Mouse (Mus musculus): Measurements from ENCODE around the gene Fgfr2. TPM values are rescaled to one million over a fixed set of nuclear protein-coding genes. Genes with fewer than 3 reads are reported as not detected.

Fgfr2 gene
- polyA plus RNA-seq, 1 experiment from 2014 or later = 18.5 TPM

DNA sequence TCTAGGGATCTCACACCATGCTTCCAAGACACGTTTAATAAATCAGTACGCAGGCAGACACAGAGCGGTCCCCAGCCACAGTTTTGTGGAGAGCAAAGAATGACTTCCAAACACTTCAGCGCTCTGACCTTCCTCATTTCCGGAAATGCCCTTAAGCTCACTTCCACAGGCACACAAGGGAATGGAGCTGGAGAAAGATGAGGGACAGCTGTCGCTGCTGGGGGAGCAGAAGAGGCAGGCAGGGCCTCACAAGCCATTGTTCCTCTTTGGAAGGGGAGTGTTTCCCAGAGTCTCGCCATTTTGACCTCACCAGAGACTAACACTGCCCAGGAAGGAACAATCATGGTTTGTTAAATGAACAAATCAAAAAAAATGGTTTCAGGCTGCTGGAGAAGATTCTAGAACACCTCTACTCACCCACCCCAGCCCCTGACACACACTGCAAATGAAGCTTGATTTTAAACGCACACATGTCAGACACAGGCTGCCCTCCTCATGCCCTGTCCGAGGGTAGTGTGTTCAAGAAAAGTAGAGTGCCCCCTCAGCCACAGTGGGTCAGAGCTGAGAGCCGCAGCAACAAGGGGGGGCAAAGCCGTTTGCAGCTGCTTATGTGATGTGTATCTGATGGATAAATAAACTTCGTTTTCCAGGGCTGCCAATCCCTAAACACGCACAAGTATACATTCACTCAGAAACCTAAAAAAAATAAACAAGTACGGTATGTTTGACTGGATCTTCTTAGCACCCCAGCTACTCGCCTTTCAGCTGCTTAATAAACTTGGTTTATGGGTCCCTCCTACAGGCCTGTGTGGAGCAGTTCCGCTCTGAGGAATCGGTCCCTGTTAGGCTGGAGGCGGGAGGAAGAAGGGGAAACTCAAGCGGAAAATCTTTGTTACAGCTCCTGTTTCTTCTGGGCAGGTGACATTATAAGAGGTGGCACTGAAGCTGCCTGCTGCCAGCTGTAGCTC, 2844.1 kb downstream of the Fgfr2 start:
- H3K4me2 ChIP-seq = no peak overlapping the region
- ATAC-seq = no peak
- H3K4me3 ChIP-seq = no peak overlapping the region
- no peak overlapping the region for H3K27ac ChIP-seq
- no peaks in the 10 kb centered on the region; the same call in 1 of the 2 replicates for H3K27me3 ChIP-seq (replicated peaks)
- 57% methylated on average over 19 of the region's 19 CpGs for WGBS (ENCODE audit: insufficient replicate concordance)
- H3K4me1 ChIP-seq = no peaks in the 10 kb centered on the region
- H3K36me3 ChIP-seq = no peaks in the 10 kb centered on the region
- H3K9ac ChIP-seq = no peak overlapping the region
- no peaks in the 10 kb centered on the region for H3K9me3 ChIP-seq (replicated peaks)

DNA sequence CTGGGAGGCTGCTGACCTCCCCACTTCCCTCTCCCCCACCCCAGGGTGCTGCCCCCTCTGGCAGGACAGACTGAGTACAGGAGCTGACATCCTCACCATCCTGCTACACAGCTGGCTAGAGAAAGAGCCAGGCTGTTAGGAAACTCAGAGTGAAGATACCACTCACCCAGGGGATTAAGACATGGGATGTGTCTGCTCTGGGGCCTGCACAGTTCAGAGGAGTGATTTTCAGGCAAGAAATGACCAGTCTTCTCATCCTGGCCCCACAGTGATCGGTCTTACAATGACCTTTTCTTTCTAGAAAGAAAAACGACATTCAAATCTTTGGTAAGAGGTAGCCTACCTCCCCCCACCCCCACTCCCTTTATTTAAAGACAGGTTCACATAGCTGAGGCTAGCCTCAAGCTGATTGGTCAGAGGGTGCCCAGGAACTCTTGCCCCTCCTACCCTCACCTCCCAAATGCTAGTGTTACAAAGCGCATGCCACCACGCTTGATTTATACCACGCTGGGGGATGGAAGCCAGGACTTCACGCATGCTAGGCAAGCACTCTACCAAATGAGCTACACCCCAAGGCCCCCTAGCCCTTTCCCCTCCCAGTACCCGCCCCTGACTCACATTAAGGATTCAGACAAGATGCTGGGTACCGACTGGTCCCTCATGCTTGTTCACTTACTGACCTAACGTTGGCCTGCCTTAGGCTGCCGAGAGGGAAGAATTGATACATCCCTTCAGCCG, 2845.0 kb downstream of the Fgfr2 start:
- Histone ChIP-seq H3K4me2 (no peak overlapping the region), H3K9me3 (replicated peaks) (no peaks in the 10 kb centered on the region), H3K9ac (no peak overlapping the region), H3K4me3 (no peak overlapping the region), H3K36me3 (no peaks in the 10 kb centered on the region), H3K4me1 (no peaks in the 10 kb centered on the region), H3K27me3 (replicated peaks) (no peaks in the 10 kb centered on the region; the same call in 1 of the 2 replicates), H3K27ac (no peak overlapping the region)
- 63% methylated on average over 11 of the region's 11 CpGs for WGBS (ENCODE audit: insufficient replicate concordance)
- no peak for ATAC-seq

DNA sequence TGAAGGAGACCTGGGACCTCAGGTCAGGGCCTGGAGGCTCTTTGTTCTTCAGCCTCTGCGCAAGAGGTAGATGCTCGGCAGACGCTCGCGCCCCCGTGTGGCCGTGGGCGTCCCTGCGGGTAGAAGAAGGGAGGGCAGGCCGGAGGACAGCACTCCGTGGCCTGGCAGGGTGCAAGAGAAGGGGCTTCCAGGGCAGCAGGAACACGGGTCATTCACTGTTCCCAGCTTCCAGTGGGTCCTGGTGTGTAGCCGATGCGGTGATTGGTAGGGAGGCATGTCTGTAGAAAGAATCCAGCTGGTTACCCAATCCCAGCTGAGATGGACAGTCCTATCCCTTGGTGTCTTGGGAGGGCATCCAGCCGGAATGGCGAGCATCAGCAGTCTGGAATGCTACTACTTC, 2849.9 kb downstream of the Fgfr2 start:
- H3K9ac ChIP-seq = no peak overlapping the region
- peaks cover 8% of the 10 kb centered on the region; the same call in 1 of the 2 replicates for H3K27me3 ChIP-seq (replicated peaks)
- H3K4me2 ChIP-seq = no peak overlapping the region
- no peaks in the 10 kb centered on the region for H3K9me3 ChIP-seq (replicated peaks)
- no peaks in the 10 kb centered on the region for H3K36me3 ChIP-seq
- no peak overlapping the region for H3K4me3 ChIP-seq
- no peak overlapping the region for H3K27ac ChIP-seq
- 15% methylated on average over 16 of the region's 16 CpGs for WGBS (ENCODE audit: insufficient replicate concordance)
- ATAC-seq = 0 out of 2 replicates have a peak, but pooled peaks have one; percentile 25
- H3K4me1 ChIP-seq = no peaks in the 10 kb centered on the region

DNA sequence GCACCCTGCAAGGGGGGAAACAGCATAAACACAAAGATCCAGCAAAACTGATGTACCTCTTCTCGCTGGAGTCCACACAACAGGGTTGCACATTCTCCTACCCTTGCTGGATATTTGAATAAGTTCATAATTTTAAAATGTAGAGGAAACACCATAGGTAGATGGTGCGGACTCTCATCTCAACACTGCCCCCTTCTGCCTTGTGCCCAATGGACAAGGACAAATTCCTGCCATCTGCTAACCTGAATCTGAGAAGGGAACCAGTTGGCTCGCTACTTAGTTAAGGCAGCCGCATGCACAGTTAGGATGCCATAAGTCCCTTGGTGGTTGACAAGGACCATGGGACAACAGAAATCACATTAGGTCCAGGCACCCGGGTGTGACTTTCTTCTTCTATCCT, 2852.3 kb downstream of the Fgfr2 start:
- H3K27ac ChIP-seq = no peak overlapping the region
- WGBS (ENCODE audit: insufficient replicate concordance) = 75% methylated on average over 5 of the region's 5 CpGs
- no peak overlapping the region for H3K4me2 ChIP-seq
- no peak overlapping the region for H3K9ac ChIP-seq
- no peaks in the 10 kb centered on the region for H3K9me3 ChIP-seq (replicated peaks)
- peaks cover 32% of the 10 kb centered on the region for H3K27me3 ChIP-seq (replicated peaks)
- H3K4me1 ChIP-seq = peaks cover 5% of the 10 kb centered on the region; the same call in 1 of the 2 replicates
- no peak overlapping the region for H3K4me3 ChIP-seq
- no peaks in the 10 kb centered on the region for H3K36me3 ChIP-seq
- ATAC-seq = no peak

DNA sequence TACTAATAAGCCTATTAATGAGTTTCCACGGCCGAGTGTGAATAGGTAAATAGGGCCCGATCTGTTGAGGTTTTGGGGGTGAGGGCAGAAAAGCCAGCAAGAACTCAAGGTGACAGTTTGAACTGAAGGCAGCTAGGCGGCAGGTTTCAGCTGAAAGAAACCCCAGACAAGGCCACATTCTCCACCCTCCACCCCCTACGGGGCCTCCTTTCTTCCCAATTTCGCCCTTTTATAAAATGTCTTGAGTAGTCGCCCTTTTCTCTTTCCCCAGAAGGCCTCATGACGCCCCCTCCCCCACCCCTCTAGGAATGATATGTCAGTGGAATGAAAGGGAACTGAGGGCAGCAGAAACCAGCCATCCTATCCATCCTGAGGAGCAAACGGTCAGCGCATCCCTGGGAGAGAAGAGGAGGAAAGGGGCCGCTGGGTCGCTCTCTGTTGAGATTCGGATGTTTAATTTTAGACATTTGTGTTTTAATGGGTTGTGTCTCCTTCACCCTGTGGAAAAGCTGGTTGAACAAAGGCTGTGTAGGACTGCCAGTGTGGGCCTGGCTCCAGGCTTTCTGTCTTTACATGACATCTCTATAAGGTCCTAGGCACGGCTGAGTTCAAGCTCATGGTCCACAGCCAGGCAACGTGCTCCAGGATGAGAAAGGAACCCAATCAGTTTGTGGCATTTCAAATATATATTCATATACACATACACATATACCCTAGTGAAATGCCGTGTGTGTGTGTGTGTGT, 2853.9 kb downstream of the Fgfr2 start:
- H3K9me3 ChIP-seq (replicated peaks) = no peaks in the 10 kb centered on the region
- H3K4me2 ChIP-seq = no peak overlapping the region
- no peak overlapping the region for H3K27ac ChIP-seq
- WGBS (ENCODE audit: insufficient replicate concordance) = 55% methylated on average over 16 of the region's 16 CpGs
- no peak overlapping the region for H3K4me3 ChIP-seq
- H3K9ac ChIP-seq = no peak overlapping the region
- peaks cover 5% of the 10 kb centered on the region; the same call in 1 of the 2 replicates for H3K4me1 ChIP-seq
- ATAC-seq = no peak
- peaks cover 47% of the 10 kb centered on the region for H3K27me3 ChIP-seq (replicated peaks)
- no peaks in the 10 kb centered on the region for H3K36me3 ChIP-seq

DNA sequence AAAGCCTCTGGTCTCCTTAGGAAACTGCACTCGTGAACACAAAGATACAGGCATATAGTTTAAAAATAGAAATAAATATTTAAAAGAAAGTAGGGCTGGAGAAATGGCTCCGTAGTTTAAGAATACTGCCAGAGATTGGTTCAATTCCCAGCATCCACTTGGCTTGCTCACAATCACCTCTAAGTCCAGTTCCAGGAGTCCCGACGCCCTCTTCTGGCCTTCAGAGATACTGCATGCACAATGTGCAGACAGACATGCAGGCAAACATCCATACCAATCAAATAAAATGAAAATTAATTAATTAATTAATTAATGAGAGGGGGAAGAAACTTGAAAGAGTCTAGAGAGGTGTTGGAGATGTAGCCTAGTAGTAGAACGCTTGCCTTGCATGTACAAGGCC, 2856.1 kb downstream of the Fgfr2 start:
- no peaks in the 10 kb centered on the region for H3K36me3 ChIP-seq
- H3K27ac ChIP-seq = no peak overlapping the region
- no peak overlapping the region for H3K4me3 ChIP-seq
- no peak overlapping the region for H3K4me2 ChIP-seq
- H3K9ac ChIP-seq = no peak overlapping the region
- 29% methylated on average over 5 of the region's 5 CpGs for WGBS (ENCODE audit: insufficient replicate concordance)
- H3K4me1 ChIP-seq = peaks cover 5% of the 10 kb centered on the region; the same call in 1 of the 2 replicates
- no peak for ATAC-seq
- H3K9me3 ChIP-seq (replicated peaks) = no peaks in the 10 kb centered on the region
- peaks cover 69% of the 10 kb centered on the region for H3K27me3 ChIP-seq (replicated peaks)

DNA sequence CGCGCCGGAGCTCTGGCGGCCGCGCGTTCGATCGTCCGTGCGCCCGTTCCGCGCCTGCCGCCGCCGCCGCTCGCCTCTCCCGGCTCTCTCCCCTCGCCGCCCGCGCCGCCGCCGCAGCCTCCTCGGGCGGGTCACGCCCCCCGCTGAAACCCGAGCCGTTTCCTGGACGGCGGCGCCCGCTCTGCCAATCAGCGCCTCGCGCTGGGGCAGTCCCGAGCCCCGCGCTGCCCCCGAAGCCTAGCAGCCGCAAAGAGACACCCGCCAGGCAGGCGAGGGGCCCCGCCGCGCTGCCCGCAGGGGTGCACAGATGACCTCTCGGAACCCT, 2857.0 kb downstream of the Fgfr2 start:
- WGBS (ENCODE audit: insufficient replicate concordance) = under 1% methylated on average over 51 of the region's 52 CpGs
- H3K9ac ChIP-seq = 0 out of 2 replicates have a peak overlapping the region, but pooled peaks have one; percentile 48

DNA sequence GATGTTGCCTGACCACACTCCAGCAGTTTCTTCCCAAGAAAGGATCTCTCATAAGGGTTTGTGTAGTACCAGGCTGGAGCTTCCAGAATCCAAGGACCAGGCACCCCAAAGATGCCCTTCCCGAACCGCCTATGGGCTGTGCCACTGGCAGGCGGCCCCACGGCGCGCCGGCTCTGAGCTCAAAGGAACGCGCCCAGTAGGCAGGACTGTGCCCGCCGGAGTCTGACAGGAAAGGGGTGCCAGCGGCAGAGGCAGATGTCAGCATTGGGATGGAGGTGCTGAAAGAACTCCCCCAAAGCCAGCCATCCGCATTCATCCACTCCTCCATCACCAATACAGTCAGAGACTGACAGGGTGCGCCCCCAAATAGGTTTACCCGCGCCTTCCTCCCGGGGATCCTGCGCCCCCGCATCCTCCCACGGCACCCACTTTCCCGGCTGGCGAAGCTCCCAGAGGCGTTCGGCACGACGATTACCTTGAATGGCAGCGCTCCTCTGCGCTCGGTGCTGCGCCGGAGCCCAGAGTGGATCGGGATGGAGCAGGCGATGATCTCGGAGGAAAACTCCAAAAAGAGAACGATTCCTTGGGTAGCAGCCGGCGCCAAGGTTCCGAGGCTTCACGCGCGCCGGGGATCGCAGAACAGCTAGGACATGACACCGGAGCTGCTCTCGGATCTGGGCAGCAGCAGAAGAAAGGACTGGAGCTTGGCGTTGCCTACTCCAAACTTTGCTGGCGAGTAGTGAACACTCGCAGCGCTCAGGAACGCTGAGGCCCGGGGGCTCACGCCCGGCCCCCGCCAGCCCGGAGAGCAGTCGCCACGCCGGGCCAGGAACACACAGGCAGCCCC, 2857.6 kb downstream of the Fgfr2 start:
- no peaks in the 10 kb centered on the region for H3K36me3 ChIP-seq
- ATAC-seq = 0 out of 2 replicates have a peak, but pooled peaks have one; percentile 14
- peaks cover 5% of the 10 kb centered on the region; the same call in 1 of the 2 replicates for H3K4me1 ChIP-seq
- peak overlapping the region; percentile 56 for H3K4me2 ChIP-seq
- peak overlapping the region; percentile 48 for H3K9ac ChIP-seq
- no peaks in the 10 kb centered on the region for H3K9me3 ChIP-seq (replicated peaks)
- peak overlapping the region; percentile 45 for H3K27ac ChIP-seq
- H3K4me3 ChIP-seq = peak overlapping the region; percentile 56
- 1% methylated on average over 58 of the region's 58 CpGs for WGBS (ENCODE audit: insufficient replicate concordance)
- H3K27me3 ChIP-seq (replicated peaks) = peaks cover 85% of the 10 kb centered on the region

More for the DNA sequence above, 2857.0 kb downstream of the Fgfr2 start:
- H3K27ac ChIP-seq = peak overlapping the region; percentile 45
- peaks cover 79% of the 10 kb centered on the region for H3K27me3 ChIP-seq (replicated peaks)
- H3K4me2 ChIP-seq = peak overlapping the region; percentile 56
- H3K4me3 ChIP-seq = peak overlapping the region; percentile 56
- peaks cover 5% of the 10 kb centered on the region; the same call in 1 of the 2 replicates for H3K4me1 ChIP-seq
- no peaks in the 10 kb centered on the region for H3K36me3 ChIP-seq
- peak; percentile 67 for ATAC-seq
- no peaks in the 10 kb centered on the region for H3K9me3 ChIP-seq (replicated peaks)

DNA sequence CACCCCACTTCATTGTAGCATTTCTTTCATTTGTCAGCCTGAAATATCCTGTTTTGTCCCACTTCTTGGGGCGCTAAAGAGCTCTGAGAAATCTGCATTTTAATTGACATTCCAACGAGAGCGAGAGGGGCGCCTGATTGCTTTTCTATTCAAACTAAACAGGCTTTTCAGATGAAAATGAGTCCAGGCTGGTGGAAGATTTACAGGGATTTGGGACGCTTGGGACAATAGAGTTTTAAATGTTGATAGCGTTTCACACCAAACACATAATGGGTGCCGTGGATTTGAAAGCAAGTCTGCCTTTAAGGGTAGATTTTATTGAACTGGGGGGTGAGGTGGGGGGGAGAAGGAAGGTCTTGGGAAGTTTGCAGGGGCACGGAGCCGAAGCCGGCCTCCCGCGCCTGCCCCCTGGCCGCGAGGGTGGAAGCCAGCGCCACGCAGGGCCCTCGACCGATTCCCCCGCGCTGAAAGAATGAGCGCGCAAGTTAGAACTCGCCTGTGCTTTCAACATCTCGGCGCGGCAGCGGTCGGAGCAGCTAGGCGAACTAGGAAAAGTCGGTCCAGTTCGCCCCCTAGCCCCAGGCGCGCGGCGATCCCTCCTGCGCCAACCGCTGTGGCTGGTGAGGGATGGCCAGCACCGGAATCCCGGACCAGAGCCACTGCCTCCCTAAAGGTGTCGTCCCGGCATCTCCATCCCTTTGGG, 2858.4 kb downstream of the Fgfr2 start:
- Histone ChIP-seq H3K4me1 (peaks cover 5% of the 10 kb centered on the region; the same call in 1 of the 2 replicates), H3K9ac (peak overlapping the region; percentile 48; the same call in 1 of the 2 replicates), H3K27me3 (replicated peaks) (peaks cover 89% of the 10 kb centered on the region)

DNA sequence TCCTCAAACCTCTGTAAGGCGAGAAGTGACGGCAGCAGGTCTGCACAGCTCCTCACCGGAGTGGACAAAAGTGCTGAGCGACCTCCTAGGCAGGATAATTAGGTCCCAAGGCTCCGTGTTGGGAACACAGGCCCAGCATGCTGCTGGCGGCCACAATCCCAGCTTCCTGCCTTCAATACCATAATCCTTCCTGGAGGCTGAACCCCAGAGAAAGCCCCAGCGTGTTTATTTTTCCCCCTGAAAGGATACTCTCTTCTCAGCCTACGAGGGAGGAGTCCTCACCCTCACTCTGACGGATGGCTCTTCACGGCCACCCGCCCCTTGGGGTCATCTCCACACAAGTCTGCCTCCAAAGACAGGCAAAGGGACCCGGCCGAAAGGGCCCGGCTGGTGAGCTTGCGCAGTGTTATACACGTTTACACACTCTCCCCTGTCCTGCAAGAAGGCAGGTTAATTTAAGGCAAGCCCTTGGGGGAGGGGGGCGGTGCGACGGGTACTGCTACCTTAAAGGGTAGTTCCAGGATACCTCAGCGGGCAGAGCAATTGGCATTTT, 2859.3 kb downstream of the Fgfr2 start:
- peaks cover 89% of the 10 kb centered on the region for H3K27me3 ChIP-seq (replicated peaks)
- H3K9ac ChIP-seq = peak overlapping the region; percentile 35; the same call in 1 of the 2 replicates

More for the DNA sequence above, 2858.4 kb downstream of the Fgfr2 start:
- ATAC-seq = no peak
- Histone ChIP-seq H3K27ac (0 out of 2 replicates have a peak overlapping the region, but pooled peaks have one; percentile 45), H3K4me2 (peak overlapping the region; percentile 56), H3K4me3 (peak overlapping the region; percentile 56), H3K9me3 (replicated peaks) (no peaks in the 10 kb centered on the region), H3K36me3 (no peaks in the 10 kb centered on the region)
- 2% methylated on average over 41 of the region's 41 CpGs for WGBS (ENCODE audit: insufficient replicate concordance)

More for the DNA sequence above, 2859.3 kb downstream of the Fgfr2 start:
- 5% methylated on average over 20 of the region's 20 CpGs for WGBS (ENCODE audit: insufficient replicate concordance)
- Histone ChIP-seq H3K9me3 (replicated peaks) (no peaks in the 10 kb centered on the region), H3K27ac (no peak overlapping the region), H3K36me3 (no peaks in the 10 kb centered on the region), H3K4me2 (peak overlapping the region; percentile 56), H3K4me3 (peak overlapping the region; percentile 56), H3K4me1 (peaks cover 5% of the 10 kb centered on the region; the same call in 1 of the 2 replicates)
- no peak for ATAC-seq

Data from liver, embryonic 12.5 days (tissue).